Mouse (Mus musculus) frontal cortex, postnatal 25 days (tissue): ENCODE data around the gene Rapgef3.

Experiments used
- DNase-seq, 2 experiments: peaks; one replicate each; pipeline ENCODE4 v3.0.0; 2022; ENCODE audit warnings: low spot score in 2 of 2

Rapgef3 gene

DNA sequence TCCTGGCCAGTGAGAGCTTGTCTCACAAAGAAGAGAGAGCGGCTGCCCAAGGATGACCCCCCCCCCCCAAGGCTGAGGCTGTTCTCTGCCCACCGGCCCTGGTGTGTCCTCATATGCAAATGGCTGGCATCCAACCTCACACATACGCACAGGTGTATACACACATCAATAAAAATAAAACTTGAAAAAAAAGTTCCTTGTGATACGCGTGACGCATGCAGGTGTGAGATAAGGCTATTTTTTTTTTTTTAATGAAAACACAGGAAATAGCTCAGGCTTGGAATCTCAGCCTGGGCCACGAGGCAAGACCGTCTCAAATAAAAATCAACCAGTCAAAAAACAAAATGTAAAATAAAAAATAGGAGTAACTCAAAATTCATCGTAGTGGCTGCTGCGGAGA, 21.5 kb downstream of the Rapgef3 start:
- DNase-seq: no peak

DNA sequence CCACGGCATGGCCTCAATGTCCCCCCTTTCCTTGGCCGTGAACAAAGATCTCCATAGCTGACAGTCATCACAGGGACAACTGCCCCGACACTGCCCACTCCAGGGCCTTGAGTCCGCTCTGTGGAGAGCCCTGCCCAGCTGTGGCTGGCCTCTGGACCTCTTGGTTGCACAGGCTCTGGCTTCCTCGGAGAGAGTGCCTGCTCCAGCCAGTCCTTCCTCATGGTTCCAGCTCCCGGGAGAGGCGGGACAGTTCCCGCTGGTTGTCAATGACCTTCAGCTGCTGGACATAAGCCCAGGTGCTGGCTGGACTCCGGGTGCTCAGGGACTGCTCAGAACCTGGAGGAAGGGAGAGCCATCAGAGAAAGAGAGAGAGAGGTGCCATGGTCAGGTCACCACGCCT, 22.4 kb downstream of the Rapgef3 start:
- no peak for DNase-seq

DNA sequence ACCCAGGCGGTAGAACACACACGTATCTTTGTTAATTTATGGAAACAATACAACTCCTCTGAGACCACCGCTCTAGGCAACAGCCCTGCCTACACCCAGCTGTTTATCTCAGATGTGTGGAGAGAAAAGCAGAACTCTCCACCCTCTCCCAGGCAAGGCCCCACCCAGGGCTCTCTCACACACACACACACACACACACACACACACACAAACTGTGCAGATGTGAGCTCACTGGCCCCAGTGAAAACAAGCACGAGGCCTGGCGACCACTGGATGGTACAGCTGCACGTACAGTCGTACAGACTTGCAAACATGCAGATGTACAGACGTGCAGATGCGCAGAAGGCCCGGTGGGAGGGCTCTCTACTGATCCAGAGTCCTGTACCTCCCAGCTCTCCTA, 22.8 kb downstream of the Rapgef3 start:
- no peak for DNase-seq

DNA sequence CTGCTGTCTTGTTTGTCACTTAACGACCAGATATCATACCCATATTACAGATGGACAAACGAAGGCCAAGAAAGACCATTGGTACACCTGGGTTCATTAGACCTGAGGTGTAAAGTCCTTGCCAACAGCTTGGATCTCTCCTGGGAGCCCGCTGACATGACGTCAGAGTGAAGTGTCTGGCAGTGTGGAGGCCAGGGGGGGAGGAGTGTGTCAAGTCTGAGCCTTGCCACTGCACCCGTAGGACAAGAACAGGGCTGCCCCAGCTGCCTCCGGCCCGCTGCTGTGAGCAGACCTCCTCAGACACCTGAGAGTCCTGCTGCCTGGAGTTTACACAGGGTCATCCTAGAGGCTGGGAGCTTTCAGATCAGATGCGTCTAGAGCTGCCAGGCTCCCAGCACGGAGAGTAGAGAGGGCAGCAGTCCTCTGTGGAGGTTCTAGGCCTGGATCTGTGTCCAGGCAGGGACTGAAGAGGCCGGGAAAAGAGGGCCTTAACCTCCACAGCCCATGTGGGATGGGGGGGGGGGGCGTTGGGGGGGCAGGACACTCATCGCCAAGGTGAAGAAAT, 23.7 kb downstream of the Rapgef3 start:
- no peak for DNase-seq

DNA sequence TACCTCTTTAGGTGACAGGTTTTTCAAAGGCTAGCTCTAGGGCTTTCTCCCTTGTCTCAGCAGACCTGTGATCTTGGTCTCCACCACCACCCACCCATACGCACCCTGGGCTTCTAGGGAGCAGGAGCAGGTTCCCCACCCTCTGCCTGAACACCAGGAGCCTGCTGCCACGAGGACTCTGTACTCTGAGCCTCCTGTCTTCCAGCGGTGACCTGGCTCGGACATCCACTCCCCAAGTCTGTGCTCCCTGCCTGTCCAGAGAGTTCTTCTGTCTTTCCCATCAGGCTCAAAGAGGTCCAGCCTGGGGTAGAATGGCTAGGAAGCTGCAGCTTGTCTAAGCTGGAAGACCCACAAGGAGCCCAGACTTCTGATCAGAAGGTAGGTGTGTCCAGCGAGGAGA, 24.6 kb downstream of the Rapgef3 start:
- DNase-seq: no peak

DNA sequence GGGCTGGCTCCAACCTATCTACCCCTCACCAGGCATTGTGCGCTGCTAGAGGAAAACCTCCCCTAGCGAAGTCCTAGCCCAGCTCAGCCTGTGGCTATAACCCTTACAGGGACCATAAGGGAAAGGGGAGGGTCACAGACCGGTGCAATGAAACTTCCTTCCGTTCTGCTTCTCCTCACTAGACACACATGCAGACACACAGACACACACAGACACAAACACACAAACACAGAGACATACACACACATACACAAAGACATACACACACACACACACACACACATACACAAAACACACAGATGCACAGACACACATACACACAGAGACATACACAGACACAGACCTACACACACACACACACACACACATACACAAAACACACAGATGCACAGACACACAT, 25.2 kb downstream of the Rapgef3 start:
- no peak for DNase-seq

DNA sequence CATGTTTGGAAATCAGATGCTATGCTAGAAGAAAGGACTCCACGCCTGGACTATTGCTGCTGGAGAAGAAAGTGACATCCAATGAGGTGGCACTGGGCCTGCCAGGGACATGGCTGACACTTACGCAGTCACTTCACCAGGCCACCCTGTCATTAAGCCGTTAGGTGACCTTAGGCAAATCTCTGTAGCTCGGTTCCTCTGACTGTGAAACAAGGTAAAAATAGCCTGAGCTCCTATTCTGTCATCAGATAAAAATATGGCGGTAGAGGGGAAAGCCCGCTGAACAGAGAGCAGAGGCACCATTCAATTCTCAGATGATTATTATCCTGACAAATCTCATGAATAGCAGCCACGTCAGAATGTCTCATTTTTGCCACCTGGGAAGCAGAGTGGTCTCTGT, 25.7 kb downstream of the Rapgef3 start:
- DNase-seq: no peak

DNA sequence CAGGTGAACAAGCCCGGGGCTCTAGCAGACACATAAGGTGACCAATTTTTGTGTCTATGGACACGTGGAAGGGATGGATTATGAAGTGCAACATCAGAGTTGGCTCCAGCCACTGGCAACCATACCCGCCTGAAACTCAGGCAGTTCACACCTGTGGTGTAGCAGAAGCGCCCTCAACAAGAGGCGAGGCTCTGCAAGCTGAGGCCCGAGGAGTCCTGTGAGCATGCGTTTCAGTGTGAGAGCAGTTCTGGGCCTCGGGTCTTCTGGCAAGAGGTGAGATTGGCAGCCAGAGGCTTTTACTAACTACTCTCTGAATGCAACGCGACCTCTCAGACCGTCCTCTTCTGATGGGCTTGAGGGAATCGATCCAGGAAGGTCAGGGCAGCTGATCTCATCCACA, 26.1 kb downstream of the Rapgef3 start:
- DNase-seq: no peak

DNA sequence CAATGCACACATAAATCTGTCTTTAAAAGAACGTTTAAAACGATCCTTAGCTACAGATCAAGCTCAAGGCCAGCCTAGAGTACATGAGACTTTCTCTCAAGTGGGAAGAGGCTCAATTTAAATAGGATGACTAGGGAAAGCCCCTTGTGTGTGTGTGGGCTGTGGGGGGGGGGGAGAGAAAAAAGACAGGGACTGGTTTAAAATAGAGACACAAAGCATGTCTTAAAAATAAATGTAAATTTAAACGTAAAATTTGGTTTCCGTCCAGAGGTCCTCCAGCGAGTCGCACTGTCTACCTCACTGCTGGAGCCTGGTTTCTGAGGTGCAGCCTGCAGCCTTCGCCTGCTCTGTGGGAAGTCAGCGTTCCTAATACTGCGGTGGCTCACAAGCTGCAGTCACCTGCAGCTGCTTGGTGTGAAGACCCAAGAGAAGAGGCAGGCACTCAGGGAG, 27.5 kb downstream of the Rapgef3 start:
- DNase-seq: no peak

DNA sequence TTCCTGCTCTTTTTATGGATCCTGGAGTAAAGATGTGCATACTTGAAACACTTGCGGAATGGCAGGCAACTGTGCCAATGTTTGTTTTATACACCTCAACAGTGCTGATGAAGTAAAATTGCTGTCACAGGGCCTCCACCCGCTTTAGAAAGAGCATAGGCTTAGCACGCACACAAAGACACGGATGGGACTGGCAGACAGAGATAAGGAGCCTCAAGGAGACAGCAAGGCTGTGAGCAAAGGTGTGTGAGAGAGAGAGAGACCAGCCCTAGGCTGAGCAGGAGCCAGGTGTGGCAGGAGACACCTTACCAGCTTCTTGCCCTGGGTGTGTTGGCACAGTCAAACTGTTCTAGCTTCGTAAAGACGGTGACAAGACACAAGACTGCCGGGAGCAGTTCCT, 28.8 kb downstream of the Rapgef3 start:
- DNase-seq: no peak

DNA sequence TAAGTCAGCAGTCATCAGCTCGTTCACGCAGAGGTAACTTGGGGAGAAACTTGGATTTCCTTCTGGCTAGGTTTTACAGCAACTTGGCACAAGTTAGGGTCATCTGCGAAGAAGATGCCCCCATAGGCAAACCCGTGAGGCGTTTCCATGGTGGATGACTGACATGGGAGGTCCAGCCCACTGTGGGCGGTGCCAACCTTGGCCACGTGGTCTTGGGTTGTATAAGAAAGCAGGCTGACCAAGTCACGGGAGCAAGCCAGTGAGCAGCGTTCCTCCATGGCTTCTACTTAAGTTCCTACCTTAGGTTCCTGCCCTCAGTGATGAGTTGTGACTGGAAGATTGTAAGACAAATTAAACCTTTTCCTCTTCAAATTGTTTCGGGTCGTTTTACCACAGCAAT, 35.8 kb downstream of the Rapgef3 start:
- DNase-seq: no peak

DNA sequence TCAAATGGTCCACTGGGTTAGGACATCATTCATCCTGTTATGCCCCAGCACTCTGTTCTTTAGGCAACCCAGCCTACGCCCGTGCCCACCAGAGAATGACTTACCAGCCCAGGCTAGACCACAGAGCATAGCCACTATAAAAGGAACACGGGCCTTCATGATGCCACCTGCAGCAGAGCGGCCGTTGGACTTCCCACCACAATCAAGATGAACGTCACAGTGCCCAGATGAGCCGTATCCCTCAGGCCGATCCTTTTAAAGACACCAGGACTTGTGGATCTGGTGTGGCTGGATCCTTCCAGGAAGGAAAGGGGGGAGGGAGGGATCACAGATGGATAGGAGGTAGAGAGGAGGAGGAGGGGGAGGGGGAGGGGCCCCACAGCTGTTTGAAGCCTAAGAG, 36.7 kb downstream of the Rapgef3 start, which contains the start of gene Endou:
Gene Endou, minus strand, starts transcription at position 229 of the 400 bp plus-strand sequence.
- no peak for DNase-seq

DNA sequence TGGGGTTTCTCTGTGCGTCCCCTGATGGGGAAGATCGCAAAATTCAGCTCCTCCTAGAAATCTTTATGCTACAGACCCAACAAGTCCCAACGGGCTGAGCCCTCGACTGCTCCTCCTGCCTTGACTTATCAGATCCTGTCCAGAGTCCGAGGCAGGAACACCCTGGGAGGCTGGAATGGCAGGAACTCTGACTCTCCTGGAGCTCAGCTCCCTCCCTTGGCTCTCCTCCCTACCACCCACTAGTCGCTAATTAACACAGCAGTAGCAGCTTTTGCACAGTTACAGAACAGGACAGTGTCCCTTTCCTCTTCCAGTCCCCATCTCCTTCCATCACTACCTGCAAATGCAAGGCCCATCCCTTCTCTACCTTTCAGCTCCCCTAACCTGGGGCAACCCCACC, 37.4 kb downstream of the Rapgef3 start:
- no peak for DNase-seq

DNA sequence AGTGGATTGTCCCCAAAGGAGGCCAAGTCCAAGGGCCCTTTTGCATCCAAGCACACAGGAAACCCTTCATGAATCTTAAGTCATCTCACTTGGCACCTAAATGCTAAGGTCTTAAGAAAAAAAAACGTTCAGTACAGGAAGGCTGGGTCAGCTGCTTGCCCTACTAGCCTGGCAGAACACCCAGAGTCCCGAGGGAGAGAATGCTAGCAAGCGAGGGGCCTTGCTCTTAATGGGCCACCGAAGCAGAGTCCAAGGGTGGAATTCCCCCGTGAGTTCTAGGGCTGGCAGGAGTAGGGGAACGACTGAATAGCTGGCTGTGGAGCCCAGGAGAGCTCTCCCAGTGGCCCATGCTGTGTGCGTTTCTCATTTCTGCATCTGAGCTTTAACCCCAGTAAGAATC, 39.0 kb downstream of the Rapgef3 start:
- no peak for DNase-seq

DNA sequence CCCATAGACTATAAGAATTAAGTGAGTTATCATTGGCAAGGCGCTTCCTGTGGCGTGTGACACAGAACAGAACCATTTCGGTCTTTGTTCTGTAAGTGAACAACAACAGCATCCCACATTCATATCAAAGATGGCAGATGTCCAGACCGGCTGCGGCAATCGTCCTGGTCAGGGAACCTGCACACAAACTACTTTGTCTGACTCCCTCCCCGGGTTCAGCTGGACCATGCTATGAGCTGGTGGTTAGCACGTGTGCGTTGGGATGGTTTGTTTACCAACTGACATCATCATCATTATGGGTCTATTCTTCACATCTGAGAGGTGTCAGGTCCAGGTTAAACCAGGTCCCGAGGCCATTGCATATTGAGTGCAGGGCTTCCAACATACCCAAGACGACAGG, 39.4 kb downstream of the Rapgef3 start:
- no peak for DNase-seq

DNA sequence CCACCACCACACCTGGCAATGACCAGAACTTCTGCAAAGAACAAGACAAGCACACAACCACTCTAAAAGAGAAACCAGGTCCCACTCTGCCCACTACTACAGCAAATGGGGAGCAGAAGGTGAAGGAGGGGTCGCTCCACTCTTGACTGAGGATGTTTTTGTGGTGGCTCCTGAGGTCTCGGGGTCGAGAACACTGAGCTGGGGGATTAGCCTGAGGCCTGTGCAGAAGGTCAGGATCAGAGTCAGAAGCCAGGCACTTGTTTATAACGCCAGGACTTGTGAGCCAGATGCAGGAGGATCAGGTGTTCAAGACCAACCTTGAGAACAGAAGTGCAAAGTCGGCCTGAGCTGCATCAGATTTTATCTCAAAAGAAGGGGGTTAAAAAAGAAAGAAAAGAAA, 40.3 kb downstream of the Rapgef3 start:
- no peak for DNase-seq

DNA sequence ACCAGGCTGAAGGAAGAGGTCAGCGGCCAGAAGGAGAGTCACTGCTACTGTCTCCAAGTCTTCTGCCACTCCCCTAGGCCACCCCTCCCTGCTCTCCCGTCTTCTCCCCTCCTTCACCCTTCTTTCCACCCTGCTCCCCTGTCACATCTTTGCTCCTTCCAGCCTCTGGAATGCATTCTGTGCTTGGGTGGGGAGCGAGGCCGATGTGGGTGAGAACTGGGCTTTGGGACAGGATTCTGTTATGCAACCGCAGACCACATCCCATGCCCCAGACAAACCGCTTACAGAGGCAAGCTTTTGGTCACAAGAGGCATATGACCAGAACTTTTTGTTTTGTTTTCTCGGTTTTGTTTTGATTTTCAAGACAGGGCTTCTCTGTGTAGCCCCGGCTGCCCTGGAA, 40.7 kb downstream of the Rapgef3 start:
- no peak for DNase-seq

DNA sequence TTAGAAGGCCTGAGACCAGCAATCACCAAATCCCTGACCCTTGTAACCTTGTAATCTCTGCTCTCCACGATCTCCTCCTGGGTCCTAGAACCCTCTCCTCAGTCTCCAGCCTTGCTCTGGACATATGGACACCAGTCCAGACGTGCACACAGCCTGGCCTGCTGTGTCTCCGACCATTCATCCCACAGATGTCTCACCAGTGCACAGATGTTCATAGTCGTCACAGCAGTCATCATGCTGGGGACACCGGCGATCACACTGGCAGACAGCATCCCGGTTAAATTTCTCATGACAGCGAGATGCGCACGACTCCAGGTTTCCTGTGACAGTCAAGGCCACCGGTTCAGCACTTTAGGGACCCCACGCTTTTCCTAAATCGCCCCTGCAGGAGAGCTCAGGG, 41.5 kb downstream of the Rapgef3 start:
- no peak for DNase-seq

DNA sequence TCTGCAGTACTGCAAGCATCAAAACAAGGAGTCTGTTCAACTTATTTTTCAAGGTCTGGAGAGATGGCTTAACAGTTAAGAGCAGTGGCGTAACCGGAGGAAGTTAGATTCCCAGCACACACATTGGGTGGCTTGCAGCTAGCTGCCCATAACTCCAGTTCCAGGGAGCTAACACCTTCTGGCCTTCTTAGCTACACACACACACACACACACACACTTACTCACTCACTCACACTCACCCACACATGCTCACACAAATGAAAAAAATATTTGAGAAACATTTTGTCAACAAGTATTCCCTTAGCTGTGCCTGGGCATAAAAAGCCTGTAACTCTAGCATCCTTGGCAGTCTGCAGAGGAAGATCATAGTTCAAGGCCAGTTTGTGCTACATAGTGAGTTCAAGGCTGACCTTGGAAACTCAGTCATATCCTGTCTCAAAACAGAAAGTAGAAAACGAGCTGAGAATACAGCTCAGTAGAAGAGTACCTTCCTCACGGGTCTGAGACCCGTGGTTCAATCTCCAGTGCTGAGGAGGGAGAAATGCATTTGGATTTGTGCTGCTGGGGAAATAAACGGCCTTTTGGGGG, 42.5 kb downstream of the Rapgef3 start:
- no peak for DNase-seq

DNA sequence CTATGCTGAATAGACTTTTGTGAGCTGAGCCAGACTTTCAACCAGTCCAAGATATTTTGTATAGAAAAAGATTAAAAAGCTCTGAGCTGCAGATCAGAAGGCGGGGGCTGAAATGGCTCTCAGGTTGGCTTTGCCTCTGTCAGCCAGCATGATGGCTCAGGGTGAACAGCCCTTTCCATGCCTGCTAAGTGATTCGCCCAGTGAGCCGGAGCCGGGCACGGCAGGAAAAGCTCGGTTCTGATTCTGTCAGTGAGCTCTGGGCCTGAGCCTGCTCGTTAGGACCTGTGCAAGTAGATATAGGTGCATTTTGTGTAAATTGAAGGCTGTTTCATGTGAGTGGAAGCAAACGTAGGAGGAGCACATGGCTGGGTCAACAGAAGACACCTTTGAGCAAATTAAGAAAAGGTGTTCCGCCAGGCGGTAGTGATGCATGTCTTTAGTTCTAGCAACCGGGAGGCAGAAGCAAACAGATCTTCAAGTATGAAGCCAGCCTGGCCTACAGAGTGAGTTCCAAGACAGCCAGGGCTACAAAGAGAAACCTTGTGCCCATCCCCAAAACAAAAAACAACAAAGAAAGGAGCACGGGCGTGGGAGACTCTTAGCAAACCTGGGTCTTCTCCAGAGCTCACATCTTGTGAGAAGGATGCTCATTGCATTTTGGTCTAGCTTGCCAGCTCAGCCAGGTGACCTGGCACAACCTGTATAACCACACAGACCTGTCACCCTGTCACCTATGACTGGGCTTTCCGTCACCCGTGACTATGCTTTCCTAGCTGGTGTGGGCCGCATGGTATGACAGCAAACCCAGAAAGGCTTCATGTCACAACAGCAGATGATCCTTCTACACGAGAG, 43.2 kb downstream of the Rapgef3 start:
- DNase-seq: no peak

DNA sequence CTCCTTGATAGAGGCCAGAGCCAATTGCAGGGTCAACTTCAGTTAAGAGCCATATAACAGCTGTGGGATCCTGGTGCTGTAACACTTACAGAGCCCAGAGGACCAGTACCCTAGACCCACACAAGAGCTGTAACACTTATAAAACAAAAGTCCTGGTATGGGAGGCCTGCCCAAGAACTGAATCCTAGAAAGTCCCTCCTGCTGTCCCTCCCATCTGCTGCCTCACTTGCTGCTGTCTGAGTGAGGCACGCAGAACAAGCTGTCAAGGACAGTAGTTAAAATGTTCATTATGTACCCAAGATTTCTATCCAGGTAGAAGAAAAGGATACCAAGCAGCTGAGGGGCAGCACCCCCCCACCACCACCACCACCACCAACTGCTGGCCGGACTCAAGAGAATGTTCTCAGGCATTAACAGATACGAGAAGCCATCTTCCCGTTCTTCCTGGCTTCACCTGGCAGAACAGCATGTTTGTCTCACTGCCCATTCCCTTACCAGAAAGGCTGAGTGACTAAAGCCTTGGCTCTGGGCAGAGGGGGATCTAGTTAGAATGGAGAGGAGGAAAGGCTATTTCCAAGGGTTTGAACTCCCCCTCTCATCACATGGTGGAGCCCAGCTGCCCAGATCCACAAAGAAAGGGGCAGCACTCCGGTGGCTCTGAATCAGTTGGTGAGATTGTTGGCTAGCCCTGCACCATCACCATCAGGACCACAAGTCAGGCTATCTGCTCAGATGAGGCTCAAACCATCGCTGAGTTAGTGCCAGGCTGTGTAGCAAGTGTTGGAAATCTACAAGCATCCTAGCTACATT, 44.0 kb downstream of the Rapgef3 start:
- DNase-seq: no peak

DNA sequence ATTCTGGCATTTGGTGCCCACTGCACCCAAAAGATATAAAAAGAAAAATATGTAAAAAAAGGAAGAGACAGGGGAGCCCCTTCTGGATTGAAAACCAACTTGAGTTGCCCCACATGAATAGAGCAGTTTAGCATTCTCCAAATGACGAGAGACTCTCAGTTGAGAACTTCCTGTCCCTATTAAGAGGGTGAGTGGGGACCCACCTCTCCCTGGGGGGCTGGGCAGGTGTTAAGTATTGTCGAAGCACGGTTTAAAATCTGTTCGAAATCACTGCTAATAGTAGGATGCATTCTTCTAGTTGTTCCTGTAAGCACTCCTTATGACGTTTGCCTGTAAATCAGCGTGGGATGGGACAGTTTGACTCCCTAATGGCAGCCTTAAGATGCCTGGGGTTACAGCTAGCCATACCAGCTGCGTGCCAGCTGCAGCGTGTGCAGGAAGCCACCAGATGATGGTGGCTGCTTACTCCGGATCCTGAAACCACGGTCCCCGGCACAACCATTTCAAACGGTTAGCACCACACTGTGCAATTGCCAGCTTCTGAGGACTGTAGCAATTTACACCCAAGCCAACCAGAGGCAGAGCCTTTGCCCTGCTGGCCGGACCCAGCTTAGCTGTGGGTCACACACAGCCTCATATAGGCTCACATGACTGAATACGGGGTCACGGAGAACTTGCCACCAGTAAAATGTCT, 46.6 kb downstream of the Rapgef3 start:
- DNase-seq: no peak
